Mouse (Mus musculus) G1E (cell line): Measurements from ENCODE around the gene Dnmt3b. TPM values are rescaled to one million over a fixed set of nuclear protein-coding genes. Genes with fewer than 3 reads are reported as not detected.
"Not testable (repeated sequence)": the region's sequence is repeated elsewhere in the genome, so short reads cannot be mapped to it uniquely, and the experiment has no call there.

Experiments
- ATAC-seq: 2 replicates; pipeline ENCODE4 v1.8.0; 2016; ENCODE audit warnings: mild to moderate bottlenecking; ENCODE audit not compliant: insufficient number of reproducible peaks, poor library complexity, low FRiP score, severe bottlenecking; ENCODE audit errors: extremely low read depth
- DNase-seq: peaks from one replicate; pipeline ENCODE4 v3.0.0; 2012; ENCODE audit warnings: low spot score
- H3K27me3 ChIP-seq: 2 replicates; pipeline ENCODE4 v1.6.1; 2012; ENCODE audit warnings: mild to moderate bottlenecking, low read length, inconsistent platforms; ENCODE audit not compliant: insufficient read depth
- H3K36me3 ChIP-seq: replicated peaks from 2 replicates; pipeline ENCODE3; 2012; ENCODE audit warnings: mild to moderate bottlenecking, inconsistent platforms
- H3K4me1 ChIP-seq: 2 replicates; pipeline ENCODE4 v1.6.1; 2012; ENCODE audit warnings: low read depth, low read length, inconsistent platforms, mixed read lengths; ENCODE audit not compliant: insufficient read depth
- H3K4me3 ChIP-seq: 2 replicates; pipeline ENCODE4 v1.5.1; 2012; ENCODE audit warnings: low read depth, mild to moderate bottlenecking, inconsistent platforms, low read length, moderate library complexity, mixed read lengths
- H3K9me3 ChIP-seq: replicated peaks from 2 replicates; pipeline ENCODE4 v1.6.1; 2012; ENCODE audit warnings: inconsistent platforms
- CTCF ChIP-seq: IDR thresholded peaks from 2 replicates; pipeline ENCODE4 v1.5.1; 2012; ENCODE audit warnings: low read depth, low read length, inconsistent platforms, mixed read lengths
- GATA1 ChIP-seq: IDR thresholded peaks from 2 replicates; pipeline ENCODE4 v1.6.1; 2012; ENCODE audit warnings: borderline replicate concordance, low read length, inconsistent platforms, mixed read lengths
- GATA2 ChIP-seq: IDR thresholded peaks from 2 replicates; pipeline ENCODE4 v1.6.1; 2012; ENCODE audit warnings: low read depth, low read length, inconsistent platforms, borderline replicate concordance
- POLR2AphosphoS5 ChIP-seq: IDR thresholded peaks from 2 replicates; pipeline ENCODE4 v1.6.1; 2012; ENCODE audit warnings: low read depth, low read length, inconsistent platforms; ENCODE audit not compliant: insufficient replicate concordance
- TAL1 ChIP-seq: conservative IDR thresholded peaks from 2 replicates; pipeline ENCODE4 v1.6.1; 2012; ENCODE audit warnings: low read depth, low read length, inconsistent platforms, mixed read lengths
- polyA plus RNA-seq: library from polyadenylated mRNA; stranded (reverse); fragments of >175 nt; gene quantifications from 2 replicates; pipeline ENCODE4 v1.2.3, GENCODE M21; 2012
- total RNA-seq, 2 experiments: library from RNA; stranded (forward) in 1 of 2; stranded (reverse) in 1 of 2; fragments of 200-1000 nt in 1 of 2; fragments of >200 nt in 1 of 2; fragmentation: Nextera tagmentation in 1 of 2; gene quantifications; 2 replicates each; pipeline ENCODE4 v1.2.3; 2014 to 2017

The Dnmt3b gene
- total and polyA plus RNA-seq, 3 experiments, result 11.2 to 32.5 (median 17.5) TPM

- ATAC-seq, result no peak
- DNase-seq, result no peak
- Histone ChIP-seq H3K4me1 (peaks cover 2% of the 10 kb centered on the region; the same call in 1 of the 2 replicates), H3K9me3 (no peaks in the 10 kb centered on the region), H3K36me3 (no peaks in the 10 kb centered on the region), H3K27me3 (peaks cover 20% of the 10 kb centered on the region), H3K4me3 (no peak overlapping the region)
- TF ChIP-seq TAL1, result no peak
- no peak for TF ChIP-seq GATA2
- TF ChIP-seq GATA1, result no peak
- TF ChIP-seq POLR2AphosphoS5, result no peak
- no peak for TF ChIP-seq CTCF
These were observed 63.4 kb downstream of the Dnmt3b start for GRCm38 (mm10) chr2:153712646-153713091.

GRCm38 (mm10) chr2:153713227-153713626, 64.0 kb downstream of the Dnmt3b start:
- TF ChIP-seq CTCF (no peak), GATA2 (no peak)
- Histone ChIP-seq H3K9me3 (no peaks in the 10 kb centered on the region), H3K27me3 (peaks cover 20% of the 10 kb centered on the region), H3K4me1 (peaks cover 2% of the 10 kb centered on the region; the same call in 1 of the 2 replicates), H3K4me3 (no peak overlapping the region), H3K36me3 (no peaks in the 10 kb centered on the region)
- DNase-seq (no peak), ATAC-seq (no peak)

- not testable (repeated sequence) for ATAC-seq, DNase-seq, H3K4me1 ChIP-seq
These were observed 68.6 kb downstream of the Dnmt3b start for GRCm38 (mm10) chr2:153717861-153718260.

GRCm38 (mm10) chr2:153723098-153723497, 73.8 kb downstream of the Dnmt3b start:
- DNase-seq (no peak), ATAC-seq (no peak)
- Histone ChIP-seq H3K9me3 (no peaks in the 10 kb centered on the region), H3K36me3 (no peaks in the 10 kb centered on the region), H3K27me3 (peaks cover 7% of the 10 kb centered on the region), H3K4me1 (peaks cover 4% of the 10 kb centered on the region; the same call in 1 of the 2 replicates), H3K4me3 (no peak overlapping the region)
- TF ChIP-seq GATA1 (no peak), TAL1 (no peak), GATA2 (no peak), POLR2AphosphoS5 (no peak), CTCF (no peak)

More at GRCm38 (mm10) chr2:153717861-153718260, 68.6 kb downstream of the Dnmt3b start:
- not testable (repeated sequence) for H3K4me3 ChIP-seq, H3K36me3 ChIP-seq, H3K9me3 ChIP-seq
- peaks cover 17% of the 10 kb centered on the region for H3K27me3 ChIP-seq

- ATAC-seq, result no peak
- no peak for DNase-seq
- Histone ChIP-seq H3K9me3 (no peaks in the 10 kb centered on the region), H3K27me3 (peaks cover 11% of the 10 kb centered on the region), H3K4me1 (peaks cover 4% of the 10 kb centered on the region; the same call in 1 of the 2 replicates), H3K4me3 (no peak overlapping the region), H3K36me3 (no peaks in the 10 kb centered on the region)
- TF ChIP-seq GATA2, result no peak
- TF ChIP-seq CTCF, result no peak
- no peak for TF ChIP-seq GATA1
- TF ChIP-seq TAL1, result no peak
- TF ChIP-seq POLR2AphosphoS5, result no peak
These were observed 75.2 kb downstream of the Dnmt3b start for GRCm38 (mm10) chr2:153724424-153724823.

- H3K27me3 ChIP-seq, result peaks cover 16% of the 10 kb centered on the region
- ATAC-seq (no peak), DNase-seq (no peak)
- H3K36me3 ChIP-seq, result no peaks in the 10 kb centered on the region
- peaks cover 4% of the 10 kb centered on the region; the same call in 1 of the 2 replicates for H3K4me1 ChIP-seq
- H3K4me3 ChIP-seq, result no peak overlapping the region
- H3K9me3 ChIP-seq, result no peaks in the 10 kb centered on the region
- TF ChIP-seq POLR2AphosphoS5 (no peak), GATA1 (no peak), TAL1 (no peak), GATA2 (no peak), CTCF (no peak)
These were observed 75.6 kb downstream of the Dnmt3b start for GRCm38 (mm10) chr2:153724871-153725270.

- ATAC-seq (no peak), DNase-seq (no peak)
- H3K4me1 ChIP-seq, result peaks cover 4% of the 10 kb centered on the region; the same call in 1 of the 2 replicates
- no peak for TF ChIP-seq GATA1
- no peak for TF ChIP-seq CTCF
- no peak for TF ChIP-seq GATA2
- no peak for TF ChIP-seq POLR2AphosphoS5
- no peak for TF ChIP-seq TAL1
- no peaks in the 10 kb centered on the region for H3K9me3 ChIP-seq
- H3K4me3 ChIP-seq, result no peak overlapping the region
- H3K36me3 ChIP-seq, result no peaks in the 10 kb centered on the region
- H3K27me3 ChIP-seq, result peaks cover 16% of the 10 kb centered on the region
These were observed 76.0 kb downstream of the Dnmt3b start for GRCm38 (mm10) chr2:153725291-153725690.
